Mouse (Mus musculus) embryonic facial prominence, embryonic 14.5 days (tissue): ENCODE measurements around the gene March1. TPM values are rescaled to one million over a fixed set of nuclear protein-coding genes. Genes with fewer than 3 reads are reported as not detected.

Source experiments
- ATAC-seq: fragments of 200-750 bp; cut with Nextera tagmentation; 2 replicates; pipeline ENCODE4 v1.8.0; 2017; ENCODE audit warnings: low read depth, moderate number of reproducible peaks, moderate TSS enrichment
- DNase-seq: peaks from one replicate; pipeline ENCODE4 v3.0.0-alpha.2; 2015; ENCODE audit warnings: low spot score
- H3K27ac ChIP-seq: fragments of 300-500 bp; sonication (generic); replicated peaks from 2 replicates; pipeline ENCODE4 v1.5.1; 2014; ENCODE audit warnings: low read depth, mild to moderate bottlenecking, low read length, moderate library complexity
- H3K27me3 ChIP-seq: fragments of 300-500 bp; sonication (generic); replicated peaks from 2 replicates; pipeline ENCODE4 v1.6.1; 2014; ENCODE audit warnings: low read length; ENCODE audit not compliant: control insufficient read depth, insufficient read depth
- H3K36me3 ChIP-seq: fragments of 300-500 bp; sonication (generic); 2 replicates; pipeline ENCODE4 v1.6.1; 2014; ENCODE audit warnings: low read length, mixed read lengths; ENCODE audit not compliant: control insufficient read depth, insufficient read depth
- H3K4me1 ChIP-seq: fragments of 300-500 bp; sonication (generic); 2 replicates; pipeline ENCODE4 v1.6.1; 2014; ENCODE audit warnings: antibody characterized with exemption, low read length; ENCODE audit not compliant: control insufficient read depth, insufficient read depth
- H3K4me2 ChIP-seq: fragments of 300-500 bp; sonication (generic); 2 replicates; pipeline ENCODE4 v1.6.1; 2014; ENCODE audit warnings: low read depth, mild to moderate bottlenecking, low read length, moderate library complexity, mixed read lengths
- H3K4me3 ChIP-seq: fragments of 300-500 bp; sonication (generic); 2 replicates; pipeline ENCODE4 v1.5.1; 2014; ENCODE audit warnings: low read depth, mild to moderate bottlenecking, low read length
- H3K9ac ChIP-seq: fragments of 300-500 bp; sonication (generic); 2 replicates; pipeline ENCODE4 v1.6.1; 2014; ENCODE audit warnings: low read depth, mild to moderate bottlenecking, low read length, moderate library complexity, mixed read lengths
- H3K9me3 ChIP-seq: fragments of 300-500 bp; sonication (generic); 2 replicates; pipeline ENCODE4 v1.6.1; 2016; ENCODE audit warnings: low read length; ENCODE audit not compliant: control insufficient read depth
- WGBS: fragments of 180-500 bp; shearing (Covaris S2); extraction: QIAGEN DNeasy Blood & Tissue Kit; methylation state at CpG from one replicate; pipeline ENCODE4 v1.1.7; 2014; 5-methylcytosine and 5-hydroxymethylcytosine counted together
- polyA plus RNA-seq: library from polyadenylated mRNA; unstranded; fragments of >200 nt; fragmentation: Nextera tagmentation; extraction: Ambion mirVana; gene quantifications from 2 replicates; pipeline ENCODE4 v1.2.1, GENCODE M21; 2014

The March1 gene
- polyA plus RNA-seq, 1 experiment from 2014 or later, result 1.1 TPM

GRCm38 (mm10) chr8:66433577-66433976, 815.9 kb downstream of the March1 start:
- no peak overlapping the region for H3K9ac ChIP-seq
- no peaks in the 10 kb centered on the region for H3K4me1 ChIP-seq
- H3K4me2 ChIP-seq, result no peak overlapping the region
- H3K4me3 ChIP-seq, result no peak overlapping the region
- H3K36me3 ChIP-seq, result no peaks in the 10 kb centered on the region
- H3K27ac ChIP-seq, result no peak overlapping the region
- no peaks in the 10 kb centered on the region for H3K9me3 ChIP-seq
- ATAC-seq (no peak), DNase-seq (no peak)
- no peaks in the 10 kb centered on the region for H3K27me3 ChIP-seq

DNA sequence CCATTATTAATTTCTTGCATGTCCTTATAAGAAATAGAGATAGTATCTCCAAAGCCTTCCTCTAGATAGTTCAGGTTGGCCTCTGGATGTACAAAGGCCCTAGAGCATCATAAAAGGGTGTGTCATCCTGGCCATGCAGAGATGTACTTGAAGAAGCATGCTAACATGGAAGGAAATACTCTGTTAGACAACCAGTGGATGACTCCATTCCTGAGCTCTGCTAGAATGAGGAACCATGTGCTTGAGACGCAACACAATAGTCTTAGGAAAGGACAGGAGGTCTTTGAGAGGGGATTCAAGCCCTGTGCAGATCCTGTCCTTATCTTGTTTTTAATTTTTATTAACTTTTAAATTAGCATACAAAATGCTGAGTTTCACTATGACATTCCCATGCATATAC, 819.1 kb downstream of the March1 start:
- H3K4me3 ChIP-seq, result no peak overlapping the region
- H3K27me3 ChIP-seq, result no peaks in the 10 kb centered on the region
- no peak overlapping the region for H3K4me2 ChIP-seq
- H3K9ac ChIP-seq, result no peak overlapping the region
- no peak for DNase-seq
- WGBS, result 100% methylated on average over 1 of the region's 1 CpGs
- H3K9me3 ChIP-seq, result no peaks in the 10 kb centered on the region
- no peak overlapping the region for H3K27ac ChIP-seq
- H3K4me1 ChIP-seq, result no peaks in the 10 kb centered on the region
- no peaks in the 10 kb centered on the region for H3K36me3 ChIP-seq
- no peak for ATAC-seq

DNA sequence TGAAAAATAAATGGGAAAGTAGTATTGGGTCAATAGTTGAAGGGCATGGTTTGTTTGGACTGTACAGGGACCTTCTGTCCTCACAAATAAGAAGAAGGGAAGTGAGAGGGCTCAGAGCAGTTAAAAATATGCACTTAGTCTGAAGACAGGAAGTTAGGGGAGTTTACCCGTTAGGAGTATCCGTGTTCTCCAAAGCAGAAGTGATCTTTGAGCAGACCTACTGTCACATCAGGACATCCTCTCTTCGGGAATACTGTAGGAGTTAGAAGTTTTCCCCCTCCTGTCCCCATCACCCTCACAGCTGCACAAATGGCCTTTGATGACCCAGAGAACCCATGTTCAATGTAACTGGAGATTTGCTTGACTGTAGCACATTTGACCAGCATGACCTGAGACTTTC, 820.2 kb downstream of the March1 start:
- 33% methylated on average over 3 of the region's 3 CpGs for WGBS
- no peaks in the 10 kb centered on the region for H3K27me3 ChIP-seq
- H3K27ac ChIP-seq, result no peak overlapping the region
- DNase-seq (no peak), ATAC-seq (no peak)
- no peak overlapping the region for H3K4me2 ChIP-seq
- no peaks in the 10 kb centered on the region for H3K9me3 ChIP-seq
- H3K4me1 ChIP-seq, result no peaks in the 10 kb centered on the region
- no peaks in the 10 kb centered on the region for H3K36me3 ChIP-seq
- H3K4me3 ChIP-seq, result no peak overlapping the region
- no peak overlapping the region for H3K9ac ChIP-seq

DNA sequence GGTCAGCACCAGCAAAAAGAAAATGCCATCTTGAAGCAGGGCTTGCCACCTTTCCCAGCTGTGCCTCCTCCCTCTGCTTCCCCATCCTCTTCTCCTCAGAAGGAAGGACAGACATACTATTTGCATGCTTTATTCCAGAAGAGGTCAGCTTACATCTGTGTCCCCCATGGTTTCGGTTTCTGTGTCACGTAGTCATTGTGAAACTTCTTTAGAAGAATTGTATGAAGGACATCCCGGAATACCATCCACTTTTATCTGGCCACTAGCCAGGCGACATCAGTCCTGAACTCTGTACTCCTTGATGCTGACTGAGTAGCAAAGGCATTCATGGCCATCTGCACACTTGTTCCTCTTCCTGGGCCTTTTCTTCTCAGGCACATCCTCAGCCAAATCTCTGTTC, 820.8 kb downstream of the March1 start:
- H3K4me1 ChIP-seq, result no peaks in the 10 kb centered on the region
- ATAC-seq (no peak), DNase-seq (no peak)
- H3K9ac ChIP-seq, result no peak overlapping the region
- H3K27me3 ChIP-seq, result no peaks in the 10 kb centered on the region
- no peak overlapping the region for H3K27ac ChIP-seq
- H3K9me3 ChIP-seq, result no peaks in the 10 kb centered on the region
- no peak overlapping the region for H3K4me3 ChIP-seq
- no peak overlapping the region for H3K4me2 ChIP-seq
- H3K36me3 ChIP-seq, result no peaks in the 10 kb centered on the region
- WGBS, result 83% methylated on average over 4 of the region's 4 CpGs

DNA sequence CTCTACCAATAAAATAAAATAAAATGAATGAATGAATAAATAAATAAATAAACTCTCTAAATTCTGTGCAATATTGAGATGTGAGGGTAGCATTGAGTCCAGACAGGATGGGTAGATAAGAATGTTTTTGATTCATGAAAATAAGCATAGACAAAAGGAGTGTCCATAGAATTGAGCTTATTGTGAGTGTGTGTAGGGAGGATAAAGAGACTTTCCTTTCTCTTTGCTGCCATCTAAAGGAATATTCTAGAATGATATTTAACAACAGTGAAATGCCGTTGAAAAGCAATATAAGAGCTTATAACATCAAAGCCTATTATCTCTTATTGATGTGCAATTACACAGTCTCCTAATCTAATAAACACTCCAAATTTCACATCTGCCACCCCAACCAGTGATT, 823.4 kb downstream of the March1 start:
- WGBS, result 0% methylated on average over 1 of the region's 1 CpGs
- no peak overlapping the region for H3K4me2 ChIP-seq
- H3K27me3 ChIP-seq, result no peaks in the 10 kb centered on the region
- H3K9me3 ChIP-seq, result no peaks in the 10 kb centered on the region
- no peak overlapping the region for H3K9ac ChIP-seq
- H3K27ac ChIP-seq, result no peak overlapping the region
- H3K4me1 ChIP-seq, result no peaks in the 10 kb centered on the region
- no peak overlapping the region for H3K4me3 ChIP-seq
- no peaks in the 10 kb centered on the region for H3K36me3 ChIP-seq
- 0 out of 2 replicates have a peak, but pooled peaks have one; percentile 44 for ATAC-seq
- peak; percentile 12 for DNase-seq

- H3K27ac ChIP-seq, result no peak overlapping the region
- DNase-seq (peak; percentile 47), ATAC-seq (no peak)
- H3K36me3 ChIP-seq, result no peaks in the 10 kb centered on the region
- H3K9ac ChIP-seq, result no peak overlapping the region
- no peaks in the 10 kb centered on the region for H3K9me3 ChIP-seq
- 24% methylated on average over 1 of the region's 1 CpGs for WGBS
- H3K4me1 ChIP-seq, result no peaks in the 10 kb centered on the region
- H3K27me3 ChIP-seq, result no peaks in the 10 kb centered on the region
- no peak overlapping the region for H3K4me3 ChIP-seq
- no peak overlapping the region for H3K4me2 ChIP-seq
These were observed 825.1 kb downstream of the March1 start for GRCm38 (mm10) chr8:66442778-66443177.

GRCm38 (mm10) chr8:66444141-66444540, 826.4 kb downstream of the March1 start:
- no peaks in the 10 kb centered on the region for H3K4me1 ChIP-seq
- no peak for DNase-seq
- no peaks in the 10 kb centered on the region for H3K9me3 ChIP-seq
- ATAC-seq, result no peak
- no peak overlapping the region for H3K27ac ChIP-seq
- 73% methylated on average over 5 of the region's 5 CpGs for WGBS
- no peak overlapping the region for H3K4me3 ChIP-seq
- no peaks in the 10 kb centered on the region for H3K36me3 ChIP-seq
- H3K9ac ChIP-seq, result no peak overlapping the region
- no peaks in the 10 kb centered on the region for H3K27me3 ChIP-seq
- no peak overlapping the region for H3K4me2 ChIP-seq

GRCm38 (mm10) chr8:66445351-66445750, 827.7 kb downstream of the March1 start:
- no peaks in the 10 kb centered on the region for H3K36me3 ChIP-seq
- WGBS, result 72% methylated on average over 3 of the region's 3 CpGs
- ATAC-seq, result no peak

GRCm38 (mm10) chr8:66450691-66451090, 833.0 kb downstream of the March1 start:
- H3K9me3 ChIP-seq, result no peaks in the 10 kb centered on the region
- no peak overlapping the region for H3K4me3 ChIP-seq
- no peaks in the 10 kb centered on the region for H3K4me1 ChIP-seq
- no peak for ATAC-seq
- DNase-seq, result no peak
- no peak overlapping the region for H3K27ac ChIP-seq
- H3K4me2 ChIP-seq, result no peak overlapping the region
- H3K36me3 ChIP-seq, result no peaks in the 10 kb centered on the region
- no peak overlapping the region for H3K9ac ChIP-seq
- WGBS, result 21% methylated on average over 5 of the region's 5 CpGs
- H3K27me3 ChIP-seq, result no peaks in the 10 kb centered on the region

More at GRCm38 (mm10) chr8:66445351-66445750, 827.7 kb downstream of the March1 start:
- H3K9ac ChIP-seq, result no peak overlapping the region
- no peaks in the 10 kb centered on the region for H3K9me3 ChIP-seq
- no peak overlapping the region for H3K27ac ChIP-seq
- no peaks in the 10 kb centered on the region for H3K4me1 ChIP-seq
- H3K4me3 ChIP-seq, result no peak overlapping the region
- H3K27me3 ChIP-seq, result no peaks in the 10 kb centered on the region
- no peak overlapping the region for H3K4me2 ChIP-seq
- DNase-seq, result no peak
